Mouse (Mus musculus) liver (tissue): ENCODE data around the gene Mier2.
A peak's percentile ranks its signal among the peaks of the same experiment; 100 is the strongest.

Experiments used
- DNase-seq: peaks from one replicate; pipeline ENCODE4 v3.0.0-alpha.2; 2020; ENCODE audit warnings: mixed read lengths

Mier2 gene

GRCm38 (mm10) chr10:79554330-79555237 is at the start of gene Mier2:
Mier2 (minus strand) TSS chr10:79555199.
- DNase-seq, result peak; percentile 77

DNA sequence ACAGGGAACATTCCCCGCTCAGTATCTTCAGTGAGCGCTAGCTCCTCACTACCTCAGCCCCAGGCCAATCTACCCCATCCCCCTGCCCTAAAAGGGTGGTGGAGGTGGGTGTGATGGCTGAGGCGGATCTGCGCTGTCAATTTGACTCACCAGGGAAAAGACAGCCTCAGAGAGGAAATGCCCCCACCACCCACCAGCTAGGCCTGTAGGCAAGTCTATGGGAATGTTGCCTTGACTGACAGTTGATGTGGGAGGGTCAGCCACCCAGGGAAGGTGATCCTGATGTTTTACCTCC is 42.9 kb upstream of the Mier2 start:
- no peak for DNase-seq

DNA sequence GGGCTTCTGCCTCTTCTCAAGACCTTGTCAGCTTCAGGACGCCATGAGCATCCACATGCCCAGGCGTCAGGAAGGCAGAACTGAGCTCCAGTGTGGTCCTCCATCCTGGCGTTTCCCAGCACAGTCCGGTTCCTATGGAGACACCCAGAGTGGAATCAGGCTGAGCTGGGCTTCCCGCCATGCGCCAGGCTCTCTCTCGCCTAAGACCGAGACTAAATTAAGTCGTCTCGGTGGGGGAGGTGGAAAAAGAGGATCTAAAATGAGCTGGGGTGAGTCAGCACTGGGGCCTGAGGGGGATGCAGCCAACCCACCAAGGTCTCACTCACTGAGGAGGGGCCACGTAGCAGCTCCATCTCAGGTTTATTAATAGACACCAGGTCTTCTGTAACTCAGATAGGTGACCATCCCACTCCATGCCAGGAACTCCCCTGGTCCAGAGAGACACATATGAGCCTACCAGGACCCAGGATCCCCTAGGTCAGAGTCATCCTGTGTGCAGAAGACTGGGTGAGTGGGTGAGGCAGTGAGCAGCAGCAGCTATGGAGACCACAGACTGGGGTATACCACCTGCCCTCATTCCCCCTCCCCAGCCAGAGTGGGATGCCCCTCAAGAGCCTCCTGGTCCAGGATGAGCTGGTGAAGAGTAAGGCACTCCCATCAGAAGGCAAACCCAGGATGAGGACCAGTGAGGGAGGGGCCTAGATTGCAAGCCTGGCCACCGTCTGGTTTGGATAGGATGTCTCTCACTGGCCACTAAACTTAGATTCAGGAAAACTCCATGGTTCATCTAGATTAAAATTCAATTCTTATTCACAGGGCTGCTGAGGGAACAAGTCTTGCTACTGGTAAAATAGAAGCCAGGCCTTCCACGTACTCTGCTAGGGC is 42.3 kb upstream of the Mier2 start:
- DNase-seq, result no peak

DNA sequence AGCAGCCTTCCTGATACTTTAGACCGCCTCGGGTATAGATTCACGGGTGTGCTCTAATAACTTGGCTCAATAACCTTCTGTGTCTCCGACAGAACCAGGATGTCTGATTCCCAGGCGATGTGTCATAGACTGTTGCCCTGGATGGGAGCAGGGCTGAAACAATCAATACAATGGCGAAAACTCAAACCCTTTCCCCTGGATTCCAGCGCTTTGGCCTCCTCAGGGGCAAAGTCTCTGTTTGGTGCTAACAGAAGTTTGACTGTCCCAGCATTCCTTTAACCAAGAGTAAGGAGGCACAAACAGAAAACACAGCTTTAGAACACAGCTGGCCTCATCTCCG is 40.6 kb upstream of the Mier2 start:
- DNase-seq, result no peak

- peak; percentile 49 for DNase-seq
Measured at GRCm38 (mm10) chr10:79594872-79595589, 40.0 kb upstream of the Mier2 start.

- no peak for DNase-seq
Measured at GRCm38 (mm10) chr10:79594111-79594510, 39.1 kb upstream of the Mier2 start.

GRCm38 (mm10) chr10:79590702-79591101 is 35.7 kb upstream of the Mier2 start:
- DNase-seq, result no peak

- no peak for DNase-seq
Measured at GRCm38 (mm10) chr10:79587752-79588126, 32.7 kb upstream of the Mier2 start.

DNA sequence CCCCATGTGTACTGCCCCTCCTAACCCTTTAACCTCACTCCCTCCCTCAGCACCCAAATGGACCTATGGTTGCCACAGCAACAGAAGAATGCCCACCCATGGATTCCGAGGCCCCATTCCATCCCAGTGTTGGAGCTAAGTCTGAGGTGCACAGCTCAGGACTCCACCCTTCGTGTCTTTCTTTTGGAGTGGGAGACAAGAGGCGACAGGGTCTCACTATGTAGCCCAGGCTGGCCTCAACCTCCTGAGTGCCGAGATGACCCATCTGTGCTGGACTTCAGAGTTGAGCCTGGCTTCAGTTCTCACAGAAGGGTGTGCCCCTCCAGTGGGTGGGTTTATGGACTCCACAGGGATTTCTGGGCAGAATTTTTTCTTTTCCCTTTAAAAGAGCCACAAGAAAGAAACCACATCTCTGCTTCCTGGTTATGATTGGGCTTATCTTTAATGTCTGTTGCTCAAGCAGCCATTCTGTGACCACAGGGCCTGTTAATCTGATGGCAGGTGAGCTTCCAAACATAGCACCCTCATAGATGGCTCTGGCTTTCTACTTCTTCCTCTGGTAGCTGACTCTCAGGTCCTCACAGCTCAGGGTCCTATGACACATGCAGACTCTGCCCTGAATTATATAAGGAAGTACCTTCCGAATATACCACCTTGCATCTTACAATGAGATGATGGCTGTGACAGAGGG is 32.2 kb upstream of the Mier2 start, which contains the start of gene Theg:
TSS of gene Theg (minus strand) at position 271 of the 691 bp plus-strand sequence.
- no peak for DNase-seq

DNA sequence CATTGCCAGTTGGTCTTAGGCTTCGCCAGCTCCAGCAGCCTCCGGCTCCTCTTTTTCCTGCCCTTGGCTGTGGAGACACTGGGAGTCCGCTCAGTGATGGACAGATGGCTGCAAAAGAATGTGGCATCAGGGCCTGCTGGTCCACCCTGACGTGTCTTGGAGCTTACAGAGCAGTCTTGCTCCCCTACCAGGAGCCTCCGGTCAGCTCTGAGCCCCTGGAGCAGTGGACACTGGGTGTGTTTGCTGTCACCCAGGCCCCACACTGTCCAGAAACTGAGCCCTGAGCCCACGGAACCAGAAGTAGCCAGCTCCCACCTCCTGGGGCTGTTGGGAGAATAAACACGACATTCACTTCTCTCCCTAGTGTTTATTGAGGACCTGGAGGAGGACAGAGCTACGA is 31.2 kb upstream of the Mier2 start:
- DNase-seq, result no peak

DNA sequence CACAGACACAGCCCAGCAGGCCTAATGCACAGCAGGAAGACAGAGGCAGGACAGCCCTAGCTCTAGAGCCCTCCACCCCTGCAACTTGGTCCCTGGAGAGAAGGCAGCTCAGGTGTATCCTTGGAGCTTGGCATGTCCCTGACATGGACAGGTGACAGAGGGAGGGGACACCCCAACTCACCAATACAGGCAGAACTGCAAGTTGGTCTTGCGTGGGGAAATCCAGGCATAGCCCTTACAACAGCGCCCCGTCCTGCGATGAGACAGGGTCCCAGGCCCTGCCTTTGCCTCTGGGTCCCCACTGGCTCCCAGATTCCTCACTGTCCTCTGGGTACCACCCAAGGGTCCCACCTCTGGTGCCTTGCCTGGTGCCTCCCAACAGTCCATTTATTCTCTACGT is 30.7 kb upstream of the Mier2 start:
- DNase-seq, result no peak

GRCm38 (mm10) chr10:79585136-79585535 is 30.1 kb upstream of the Mier2 start:
- no peak for DNase-seq

GRCm38 (mm10) chr10:79584426-79584825 is 29.4 kb upstream of the Mier2 start:
- DNase-seq, result no peak

DNA sequence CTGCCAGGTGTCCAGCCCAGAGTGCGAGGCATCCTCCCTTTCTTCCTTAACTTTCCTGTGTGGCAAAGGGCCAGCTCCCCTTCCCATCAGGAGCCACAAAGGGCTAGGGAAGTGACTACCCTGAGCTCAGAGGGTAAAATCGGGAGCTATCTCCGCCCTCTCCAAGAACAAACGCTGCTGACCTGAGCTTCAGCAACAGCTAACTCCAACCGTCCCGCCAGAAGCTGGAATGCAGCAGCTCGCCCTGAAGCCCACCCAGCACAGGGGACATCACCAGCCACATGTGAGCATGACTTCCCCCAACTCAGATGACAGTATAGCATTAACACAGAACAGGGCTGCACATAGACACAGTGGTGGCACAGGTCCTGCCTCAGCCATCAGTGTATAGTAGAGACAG is 29.0 kb upstream of the Mier2 start:
- DNase-seq, result no peak

GRCm38 (mm10) chr10:79581501-79581900 is 26.5 kb upstream of the Mier2 start:
- DNase-seq, result no peak

DNA sequence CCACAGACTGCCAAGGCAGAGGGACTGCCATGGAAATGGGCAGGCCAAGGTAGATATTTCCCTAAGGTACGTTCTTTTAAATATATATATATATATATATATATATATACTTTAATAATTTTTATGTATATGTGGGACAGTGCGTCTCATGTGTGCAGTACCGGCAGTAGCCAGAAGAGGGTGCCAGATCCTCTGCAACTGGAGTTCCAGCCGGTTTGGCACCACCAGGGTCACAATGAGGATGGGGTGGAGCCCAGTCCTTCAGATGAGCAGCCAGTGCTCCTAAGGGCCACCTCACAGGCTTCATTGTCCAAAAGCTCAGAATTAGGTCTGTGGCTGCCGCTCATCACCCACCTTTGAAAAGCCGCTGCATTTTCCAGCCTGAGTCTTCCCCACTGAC is 25.8 kb upstream of the Mier2 start:
- peak; percentile 66 for DNase-seq

DNA sequence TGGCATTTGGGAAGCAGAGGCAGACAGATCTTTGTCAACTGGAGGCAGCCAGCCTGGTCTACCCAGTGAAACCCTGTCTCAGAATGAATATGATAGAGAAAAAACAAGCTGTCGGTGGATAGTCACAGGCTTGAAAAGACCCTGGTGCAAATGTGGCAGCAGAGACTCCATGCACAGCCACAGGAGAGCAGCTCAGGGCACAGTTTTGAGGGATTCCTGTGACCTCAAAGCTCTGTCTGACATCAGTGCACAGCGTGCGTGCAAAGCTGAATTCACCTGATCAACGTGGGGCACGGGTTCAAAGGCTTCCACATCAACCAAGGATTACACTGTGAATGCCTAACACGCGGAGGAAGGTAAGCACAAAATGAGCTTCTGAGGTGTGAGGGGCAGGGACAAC is 25.4 kb upstream of the Mier2 start:
- no peak for DNase-seq

DNA sequence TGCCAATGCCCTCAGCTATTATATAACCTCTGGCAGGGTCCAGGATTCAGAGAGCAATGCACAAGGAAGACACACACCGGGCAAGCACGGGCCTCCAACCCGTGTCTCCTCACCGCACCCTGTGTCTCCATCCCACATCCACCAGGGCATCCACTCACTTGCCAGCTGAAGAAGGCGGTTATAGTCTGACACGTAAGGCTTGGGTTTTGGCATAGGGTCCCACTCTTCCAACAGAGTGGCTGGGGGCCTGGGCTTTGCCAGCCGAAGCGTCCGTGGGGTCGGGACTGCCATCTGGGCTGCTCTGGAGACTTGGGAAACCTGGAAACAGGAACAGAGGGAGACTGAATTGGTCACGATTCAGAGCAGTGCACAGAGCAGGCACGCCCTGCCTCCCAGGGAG is 24.8 kb upstream of the Mier2 start:
- DNase-seq, result no peak

- no peak for DNase-seq
Measured at GRCm38 (mm10) chr10:79578891-79579290, 23.9 kb upstream of the Mier2 start.

- no peak for DNase-seq
Measured at GRCm38 (mm10) chr10:79578276-79578675, 23.3 kb upstream of the Mier2 start.

DNA sequence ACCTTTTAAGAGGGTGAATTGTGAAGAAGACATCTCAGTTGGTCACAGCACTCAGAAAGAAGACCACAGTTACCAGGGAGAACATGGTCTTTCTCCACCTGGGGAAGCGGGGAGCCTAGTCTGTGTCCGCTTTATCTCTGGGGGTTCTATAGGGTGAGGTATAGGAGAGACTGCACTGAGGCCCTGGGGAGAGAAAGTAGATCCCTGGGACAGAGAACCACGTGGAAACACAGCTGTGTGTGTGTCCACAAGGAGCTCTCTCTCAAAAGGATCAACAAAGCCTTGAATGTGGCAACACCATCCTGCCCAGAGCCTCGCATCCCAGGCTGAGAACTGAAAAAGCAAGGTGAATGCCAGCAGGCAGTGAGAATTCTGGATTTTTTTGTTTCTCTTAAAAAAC is 22.4 kb upstream of the Mier2 start:
- DNase-seq, result no peak

DNA sequence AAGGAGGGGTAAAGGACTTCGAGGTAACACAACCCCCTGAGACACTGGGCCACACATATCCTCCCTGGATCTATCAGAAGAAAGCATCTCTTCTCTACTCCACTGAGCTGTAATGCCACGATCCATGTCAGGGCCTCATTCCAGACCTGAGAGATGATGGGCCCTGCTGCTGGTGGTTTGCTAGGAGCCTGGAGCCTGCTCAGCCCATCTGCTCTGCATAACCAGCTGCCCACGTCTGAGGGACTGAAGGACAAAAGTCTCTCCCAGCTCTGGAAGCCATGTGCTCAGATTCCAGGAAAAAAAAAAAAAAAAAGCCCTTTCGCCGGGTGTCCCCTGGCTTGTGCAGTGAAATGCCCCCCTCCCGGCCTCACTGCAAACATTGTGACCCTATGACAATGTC is 20.8 kb upstream of the Mier2 start:
- DNase-seq, result no peak

DNA sequence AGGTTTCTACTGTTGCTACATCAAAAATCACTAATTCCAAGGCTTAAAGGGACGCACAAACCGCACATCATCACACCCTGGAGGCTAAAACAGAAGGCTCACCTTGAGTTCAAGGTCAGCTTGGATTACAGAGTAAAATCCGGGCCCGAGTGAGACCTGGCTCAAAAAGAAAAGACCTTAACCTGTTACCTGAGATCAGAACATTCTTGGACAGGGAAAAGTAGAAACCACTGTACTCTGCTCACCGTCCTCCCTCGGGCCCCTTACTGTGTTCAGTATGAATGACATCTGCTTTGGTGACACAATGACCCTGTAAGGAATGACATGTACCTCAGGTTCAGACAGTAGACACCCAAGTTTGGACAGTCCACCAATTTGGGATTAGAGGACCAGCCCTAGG is 19.8 kb upstream of the Mier2 start:
- no peak for DNase-seq
